Mouse (Mus musculus): ENCODE data around the gene F7.

GRCm38 (mm10) chr8:13007458-13007857 is 18.4 kb upstream of the F7 start:
- no peak for TF ChIP-seq CTCF (IDR thresholded peaks at IDR 0.05; ENCODE audit: low read depth)
- TF ChIP-seq EP300 (IDR thresholded peaks at IDR 0.05; ENCODE audit: low read depth): no peak
